Mouse (Mus musculus): ENCODE data around the gene Mepce.

- TF ChIP-seq CTCF (IDR thresholded peaks at IDR 0.05; ENCODE audit: control insufficient read depth, insufficient read depth, low read length) = no peak
- no peak for TF ChIP-seq POLR2A (IDR thresholded peaks at IDR 0.05; ENCODE audit: borderline replicate concordance, control insufficient read depth, low read depth, low read length)
Observed at GRCm38 (mm10) chr5:137831106-137831505, 43.7 kb upstream of the Mepce start.

All from bone marrow, adult 2 months (tissue).